Mouse (Mus musculus): ENCODE results near the gene Slc5a7.

Slc5a7 gene

GRCm38 (mm10) chr17:54298934-54299333 is at the start of gene Slc5a7:
Gene Slc5a7, minus strand, starts transcription at chr17:54299034.
- no peak for DNase-seq

- no peak for DNase-seq
Measured at GRCm38 (mm10) chr17:54347672-54348071, 48.8 kb upstream of the Slc5a7 start.

- DNase-seq: no peak
Measured at GRCm38 (mm10) chr17:54343395-54343794, 44.6 kb upstream of the Slc5a7 start.

GRCm38 (mm10) chr17:54298232-54298924 is 456 bp downstream of the Slc5a7 start:
- peak in 1 of 2 experiments; percentile 18 for DNase-seq

- DNase-seq: no peak
Measured at GRCm38 (mm10) chr17:54250783-54251182, 48.1 kb downstream of the Slc5a7 start.

- DNase-seq: no peak
Measured at GRCm38 (mm10) chr17:54243650-54244300, 55.1 kb downstream of the Slc5a7 start.

- DNase-seq: no peak
Measured at GRCm38 (mm10) chr17:54239435-54239834, 59.4 kb downstream of the Slc5a7 start.

Measured in lung, postnatal 4 days (tissue).